Mouse (Mus musculus) regulatory T cell (primary cell): ENCODE measurements around the gene Olfr644.

Experiments
- in situ Hi-C: fragments of 300-600 bp; cut with MboI, MseI; formaldehyde crosslinking; loops from one replicate; pipeline ENCODE4 v1.15.1; 2025; ENCODE audit warnings: high pct_unique_total_duplicates

Gene Olfr644

GRCm38 (mm10) chr7:104071769-104072168 is at the start of gene Olfr644:
Olfr644 (minus strand) TSS chr7:104071869.
- in situ Hi-C loops: no loop called here

DNA sequence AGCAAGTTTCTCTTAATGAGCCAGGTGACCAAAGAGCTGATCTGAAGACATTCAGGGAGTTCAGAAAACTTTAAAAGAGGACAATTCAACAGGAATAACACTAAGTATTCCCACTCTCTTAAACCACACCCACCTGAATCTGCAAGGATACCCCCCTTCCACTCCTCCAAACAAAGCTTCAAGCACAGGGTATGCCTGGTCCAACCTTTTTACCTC is 33.0 kb upstream of the Olfr644 start, which contains the start of gene Olfr646:
Olfr646 (plus strand) TSS at position 117 of the 216 bp plus-strand sequence.
- in situ Hi-C loops: no loop called here

- in situ Hi-C loops: no loop called here
These were observed 32.5 kb upstream of the Olfr644 start for GRCm38 (mm10) chr7:104103913-104104756.

- in situ Hi-C loops: no loop called here
These were observed 13.7 kb upstream of the Olfr644 start, which contains the start of gene Olfr645 for GRCm38 (mm10) chr7:104085365-104085764. Olfr645 (minus strand) TSS chr7:104085465.

DNA sequence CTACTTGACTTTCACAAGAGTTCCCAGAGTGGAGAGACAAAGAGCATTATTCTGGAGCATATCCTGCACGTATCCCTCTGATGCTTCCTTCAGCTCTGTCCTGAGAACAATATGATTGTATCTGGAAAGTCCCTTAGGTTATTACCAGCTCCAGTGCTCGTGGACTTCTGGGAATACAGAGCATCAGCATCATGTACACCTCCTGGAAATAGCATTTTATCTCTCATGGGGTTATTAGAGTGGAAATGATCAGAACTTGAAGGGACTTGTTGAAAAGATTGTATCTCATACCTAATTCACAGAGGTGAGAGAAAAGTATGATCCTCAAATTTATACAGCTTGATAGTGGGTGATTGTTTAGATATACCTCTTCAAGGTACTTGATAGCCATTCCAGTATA is 10.3 kb downstream of the Olfr644 start, which contains the start of gene 4930516K23Rik:
4930516K23Rik (minus strand) TSS at position 101 of the 400 bp plus-strand sequence.
- in situ Hi-C loops: no loop called here

- in situ Hi-C loops: no loop called here
These were observed 12.5 kb downstream of the Olfr644 start for GRCm38 (mm10) chr7:104059215-104059614.

DNA sequence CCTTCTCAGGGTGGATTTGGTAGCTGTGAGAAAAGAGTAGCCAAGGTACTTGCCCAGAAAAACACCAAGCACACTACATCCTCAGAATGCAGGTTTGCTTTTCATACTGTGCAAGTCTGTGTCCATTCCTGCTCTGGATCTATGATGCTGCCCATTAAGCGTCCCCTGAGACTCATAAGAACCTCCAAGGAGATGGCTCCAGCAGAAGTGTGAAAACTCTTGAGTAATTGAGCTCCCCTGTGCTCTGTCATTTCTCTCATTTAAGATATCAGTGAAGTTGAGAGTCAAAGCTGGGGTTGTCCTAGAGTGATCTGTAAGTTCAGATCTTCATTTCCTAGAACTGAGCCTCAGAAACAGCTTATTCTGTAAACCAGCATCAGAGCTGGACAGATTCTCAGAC is 19.1 kb downstream of the Olfr644 start, which contains the start of gene Olfr642:
Olfr642 (minus strand) TSS at position 101 of the 400 bp plus-strand sequence.
- in situ Hi-C loops: no loop called here

GRCm38 (mm10) chr7:104050745-104051144 is 20.9 kb downstream of the Olfr644 start:
- in situ Hi-C loops: no loop called here

DNA sequence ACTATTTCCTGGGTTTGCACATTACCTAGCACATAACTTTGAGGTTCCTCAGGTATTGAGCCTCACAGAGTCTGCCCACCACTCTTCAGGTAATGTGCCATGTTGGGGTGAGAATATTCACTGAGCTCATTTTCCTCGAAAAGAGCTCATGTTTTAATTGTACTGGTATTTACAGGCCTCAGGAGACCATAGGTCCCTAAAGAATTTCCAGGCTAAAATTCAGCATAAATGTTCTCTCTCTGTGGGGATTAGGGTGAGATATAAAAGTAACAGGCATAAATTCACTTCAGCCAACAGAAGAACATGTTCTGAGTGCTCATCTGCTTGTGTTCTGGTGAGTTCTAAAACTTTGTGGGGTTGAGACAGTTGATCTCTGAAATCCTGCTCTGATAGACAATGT is 36.5 kb downstream of the Olfr644 start, which contains the start of gene Olfr641:
Olfr641 (plus strand) TSS at position 301 of the 400 bp plus-strand sequence.
- in situ Hi-C loops: no loop called here

DNA sequence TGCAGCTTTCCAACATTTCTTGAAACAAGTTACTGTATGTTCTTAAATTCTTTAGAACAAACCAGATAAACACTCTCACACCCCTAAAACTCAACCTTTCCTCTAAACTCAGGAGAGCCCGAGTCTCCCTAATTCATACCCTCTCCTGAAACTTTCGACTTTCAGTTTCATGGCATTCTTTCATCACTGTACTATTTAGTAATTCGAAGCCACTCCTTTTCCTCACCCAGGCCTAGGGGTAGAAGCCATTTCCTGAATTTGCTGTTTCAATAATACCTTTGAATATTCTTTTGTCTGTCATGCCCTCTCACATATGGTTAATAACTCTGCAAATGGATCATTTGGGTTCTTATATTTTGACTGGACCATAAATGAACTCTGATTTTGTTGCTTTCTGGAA is 44.7 kb downstream of the Olfr644 start:
- in situ Hi-C loops: no loop called here

DNA sequence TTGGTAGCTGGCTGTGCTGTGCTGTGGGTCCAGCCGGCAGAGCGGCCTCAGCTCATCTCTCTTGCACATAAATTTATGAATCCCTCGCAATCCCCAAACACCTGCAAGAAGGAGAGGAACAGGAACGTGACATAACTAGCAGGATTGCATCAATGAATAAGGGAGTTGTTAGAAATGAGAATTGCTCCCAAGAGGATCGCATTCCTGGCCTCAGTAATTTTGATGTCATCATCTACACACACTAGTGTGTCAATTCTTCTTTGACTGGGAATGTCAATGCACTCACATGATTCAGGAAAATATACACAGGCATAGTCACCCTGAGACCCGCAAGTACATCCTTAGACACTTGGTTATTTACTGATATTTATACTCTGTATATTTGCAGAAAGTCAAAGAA is 46.2 kb downstream of the Olfr644 start, which contains the start of gene Olfr640:
Olfr640 (minus strand) TSS at position 101 of the 400 bp plus-strand sequence.
- in situ Hi-C loops: no loop called here

- in situ Hi-C loops: no loop called here
These were observed 50.0 kb downstream of the Olfr644 start for GRCm38 (mm10) chr7:104021651-104022050.

DNA sequence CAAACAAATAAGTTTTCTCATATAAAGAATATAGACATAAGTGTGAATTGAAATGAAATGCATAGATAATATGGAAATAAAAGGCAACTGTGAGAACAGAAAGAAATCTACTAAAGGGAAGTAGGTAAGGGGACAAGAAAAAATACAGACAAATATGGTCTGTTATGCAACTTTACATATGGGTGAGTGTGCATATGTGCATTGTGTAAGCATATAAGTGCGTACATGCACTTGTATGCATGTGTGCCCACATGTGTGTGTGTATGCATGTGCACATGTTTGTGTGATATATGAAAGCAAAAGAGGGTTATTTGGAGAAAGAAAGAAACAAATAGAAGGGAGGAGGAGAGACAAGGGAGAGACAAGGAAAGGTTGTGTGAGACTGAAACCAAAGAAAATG is 52.7 kb downstream of the Olfr644 start:
- in situ Hi-C loops: no loop called here

DNA sequence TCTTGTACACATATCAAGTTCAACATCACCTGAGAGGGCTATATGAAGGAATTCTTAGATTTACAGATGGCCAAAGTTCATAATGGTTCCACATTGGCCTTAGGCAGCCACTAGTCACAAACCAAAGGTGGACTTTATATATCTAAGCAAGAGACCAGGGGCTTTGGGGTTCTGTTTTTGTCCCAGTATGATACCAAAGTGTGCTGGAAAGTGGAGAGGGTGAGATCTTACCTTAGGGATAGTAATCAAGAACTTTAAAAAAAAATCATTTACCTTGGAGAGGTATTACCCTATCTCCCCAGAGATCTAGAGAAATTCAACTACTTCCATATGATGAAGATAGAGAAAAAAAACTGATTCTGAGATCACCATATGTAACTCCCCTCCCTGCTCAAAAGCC is 54.5 kb downstream of the Olfr644 start, which contains the start of gene Olfr639:
Olfr639 (minus strand) TSS at position 101 of the 400 bp plus-strand sequence.
- in situ Hi-C loops: no loop called here
